Mouse (Mus musculus): ENCODE data around the gene Ctrc. TPM values are rescaled to one million over a fixed set of nuclear protein-coding genes. Genes with fewer than 3 reads are reported as not detected.

Gene Ctrc
- total and polyA plus RNA-seq, 3 experiments: not detected

DNA sequence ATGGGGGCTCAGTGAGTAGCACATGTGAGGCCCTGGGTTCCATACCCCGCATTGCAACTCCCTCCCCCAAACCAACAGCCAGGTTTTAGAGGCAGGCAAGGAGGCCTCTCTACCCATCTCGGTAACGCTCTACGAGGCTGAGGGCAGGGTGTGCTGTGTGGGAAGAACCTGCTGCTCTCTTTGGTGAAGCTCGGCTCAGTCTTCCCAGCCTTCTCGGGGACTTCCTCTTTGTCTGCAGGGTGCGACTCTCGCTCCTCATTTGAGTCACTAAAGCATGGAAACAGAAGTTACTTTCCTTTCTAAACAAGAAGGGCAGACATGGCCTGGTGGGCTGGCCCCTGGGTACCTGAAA is 79.9 kb downstream of the Ctrc start (continued):
- peak; percentile 92 for TF ChIP-seq ETS1 (conservative IDR thresholded peaks at IDR 0.05; ENCODE audit: low read depth, low read length)
- no peak for TF ChIP-seq NELFE (IDR thresholded peaks at IDR 0.05; ENCODE audit: low read depth, low read length)
- no peak for TF ChIP-seq CTCF (conservative IDR thresholded peaks at IDR 0.05 in 1 of 2, IDR thresholded peaks at IDR 0.05 in 1 of 2; ENCODE audit: low read depth in 2 of 2, low read length in 2 of 2)
- TF ChIP-seq POLR2AphosphoS2 (IDR thresholded peaks at IDR 0.05; ENCODE audit: low read depth, low read length): no peak
- TF ChIP-seq MXI1 (IDR thresholded peaks at IDR 0.05; ENCODE audit: low read depth, low read length): peak; percentile 78
- peak; percentile 91 for TF ChIP-seq TCF12 (IDR thresholded peaks at IDR 0.05; ENCODE audit: low read depth, low read length)
- TF ChIP-seq UBTF (IDR thresholded peaks at IDR 0.05; ENCODE audit: low read depth, low read length): peak; percentile 93
- TF ChIP-seq CHD2 (IDR thresholded peaks at IDR 0.05; ENCODE audit: low read length): peak; percentile 82
- TF ChIP-seq ZC3H11A (IDR thresholded peaks at IDR 0.05; ENCODE audit: low read depth, low read length): no peak
- peak; percentile 33 for TF ChIP-seq POLR2A (IDR thresholded peaks at IDR 0.05; ENCODE audit: low read depth, low read length)
- TF ChIP-seq RCOR1 (conservative IDR thresholded peaks at IDR 0.05; ENCODE audit: low read depth, low read length): peak; percentile 95; the same call in 1 of the 2 replicates
- TF ChIP-seq SIN3A (IDR thresholded peaks at IDR 0.05; ENCODE audit: low read length): no peak
- peak; percentile 87 for TF ChIP-seq MAZ (IDR thresholded peaks at IDR 0.05; ENCODE audit: low read depth, low read length)
- no peak for TF ChIP-seq ZKSCAN1 (IDR thresholded peaks at IDR 0.05; ENCODE audit: borderline replicate concordance, low read depth, low read length)
- TF ChIP-seq MAX (IDR thresholded peaks at IDR 0.05; ENCODE audit: low read length): peak; percentile 67; the same call in 1 of the 2 replicates
- TF ChIP-seq USF1 (IDR thresholded peaks at IDR 0.05; ENCODE audit: low read depth, low read length): no peak
- TF ChIP-seq JUN (IDR thresholded peaks at IDR 0.05; ENCODE audit: insufficient read depth, low read depth, low read length): peak; percentile 82
- no peak for TF ChIP-seq ZNF384 (IDR thresholded peaks at IDR 0.05; ENCODE audit: low read depth, low read length)
- no peak for TF ChIP-seq PAX5 (IDR thresholded peaks at IDR 0.05; ENCODE audit: low read length)
- no peak for TF ChIP-seq GABPA (IDR thresholded peaks at IDR 0.05; ENCODE audit: insufficient replicate concordance, low read depth, low read length)
- TF ChIP-seq MAFK (IDR thresholded peaks at IDR 0.05; ENCODE audit: insufficient replicate concordance, low read length): no peak
- peak; percentile 66; the same call in 1 of the 2 replicates for TF ChIP-seq ZMIZ1 (IDR thresholded peaks at IDR 0.05; ENCODE audit: low read depth, low read length)

GRCm38 (mm10) chr4:141765008-141765407 is 81.2 kb downstream of the Ctrc start:
- H3K36me3 ChIP-seq (replicated peaks in 1 of 2; ENCODE audit: control insufficient read depth in 1 of 2, insufficient read depth in 1 of 2, low read length in 1 of 2): peaks cover 40 to 76% of the 10 kb centered on the region in 2 experiments
- peaks cover 23 to 63% of the 10 kb centered on the region in 2 experiments for H3K4me1 ChIP-seq (ENCODE audit: control insufficient read depth in 1 of 2, insufficient read depth in 2 of 2)
- no peaks in the 10 kb centered on the region for H3K27me3 ChIP-seq (replicated peaks)
- no peak overlapping the region for H3K27ac ChIP-seq (ENCODE audit: insufficient read depth, low read depth)
- in situ Hi-C loops (cut with MboI; ENCODE audit: low pct_ligation_motif_present, low pct_unique_long_range_greater_than_20kb, low sequenced_read_pairs) (no loop called here), dilution Hi-C loops (cut with MboI; ENCODE audit: extremely low pct_ligation_motif_present, extremely low pct_unique_long_range_greater_than_20kb, low sequenced_read_pairs) (no loop called here)
- no peak overlapping the region for H3K9ac ChIP-seq (ENCODE audit: insufficient read depth, low read depth)
- H3K79me2 ChIP-seq (replicated peaks; ENCODE audit: control insufficient read depth, extremely low read depth, insufficient read depth, poor library complexity, severe bottlenecking): no peaks in the 10 kb centered on the region
- TF ChIP-seq BHLHE40 (IDR thresholded peaks at IDR 0.05; ENCODE audit: low read depth, low read length) (peak; percentile 58), ETS1 (conservative IDR thresholded peaks at IDR 0.05; ENCODE audit: low read depth, low read length) (0 out of 2 replicates have a peak, but pooled peaks have one; percentile 9), EP300 (IDR thresholded peaks at IDR 0.05; ENCODE audit: low read length) (peak; percentile 26), E2F4 (IDR thresholded peaks at IDR 0.05; ENCODE audit: insufficient replicate concordance, low read depth, low read length) (no peak), IRF4 (IDR thresholded peaks at IDR 0.05; ENCODE audit: low read depth, low read length) (peak; percentile 17; the same call in 1 of the 2 replicates), JUND (conservative IDR thresholded peaks at IDR 0.05; ENCODE audit: low read depth, low read length) (0 out of 2 replicates have a peak, but pooled peaks have one; percentile 22)
- no peak overlapping the region for H3K4me3 ChIP-seq (replicated peaks in 1 of 3; ENCODE audit: low read depth in 2 of 3, low read length in 2 of 3, poor library complexity in 1 of 3)
- H3K4me2 ChIP-seq (ENCODE audit: insufficient read depth, low read depth, poor library complexity, severe bottlenecking): no peak overlapping the region
- DNase-seq (ENCODE audit: extremely low read depth): peak; percentile 71
- no peaks in the 10 kb centered on the region for H3K9me3 ChIP-seq (replicated peaks; ENCODE audit: low read length)

Other genes starting within 250 kb of the Ctrc start
- gene Fblim1, start 240.3 kb downstream of the Ctrc start, total RNA-seq (2012; rRNA removed): 0.17 TPM in 2 replicates
- 0.07 and 0.09 TPM in 2 replicates for gene Fblim1, start 240.3 kb downstream of the Ctrc start, total RNA-seq (2014; rRNA removed)
- 0.97 and 1.2 TPM in 2 replicates for gene Fblim1, start 240.3 kb downstream of the Ctrc start, polyA plus RNA-seq (2012; ENCODE audit: insufficient read length, low read depth)
- 3.8 and 5.2 TPM in 2 replicates for gene Tmem82, start 227.7 kb downstream of the Ctrc start, total RNA-seq (2012; rRNA removed)
- 0.58 and 0.68 TPM in 2 replicates for gene Tmem82, start 227.7 kb downstream of the Ctrc start, total RNA-seq (2014; rRNA removed)
- gene Tmem82, start 227.7 kb downstream of the Ctrc start, polyA plus RNA-seq (2012; ENCODE audit: insufficient read length, low read depth): 2.7 TPM in 2 replicates
- gene Slc25a34, start 222.5 kb downstream of the Ctrc start, total RNA-seq (2012; rRNA removed): 0.63 and 0.64 TPM in 2 replicates
- 0.23 and 0.41 TPM in 2 replicates for gene Slc25a34, start 222.5 kb downstream of the Ctrc start, total RNA-seq (2014; rRNA removed)
- 1.2 and 1.7 TPM in 2 replicates for gene Slc25a34, start 222.5 kb downstream of the Ctrc start, polyA plus RNA-seq (2012; ENCODE audit: insufficient read length, low read depth)
- 12.3 and 13.7 TPM in 2 replicates for gene Plekhm2, start 181.5 kb downstream of the Ctrc start, total RNA-seq (2012; rRNA removed)
- gene Plekhm2, start 181.5 kb downstream of the Ctrc start, total RNA-seq (2014; rRNA removed): 12.4 and 12.7 TPM in 2 replicates
- 22.0 and 28.2 TPM in 2 replicates for gene Plekhm2, start 181.5 kb downstream of the Ctrc start, polyA plus RNA-seq (2012; ENCODE audit: insufficient read length, low read depth)
- gene Rsc1a1, start 160.8 kb downstream of the Ctrc start, total RNA-seq (2012; rRNA removed): 3.4 and 7.6 TPM in 2 replicates
- 11.0 and 14.0 TPM in 2 replicates for gene Rsc1a1, start 160.8 kb downstream of the Ctrc start, total RNA-seq (2014; rRNA removed)
- 0.16 and 7.0 TPM in 2 replicates for gene Rsc1a1, start 160.8 kb downstream of the Ctrc start, polyA plus RNA-seq (2012; ENCODE audit: insufficient read length, low read depth)
- gene Ddi2, start 122.9 kb downstream of the Ctrc start, total RNA-seq (2012; rRNA removed): 19.9 and 24.7 TPM in 2 replicates
- gene Ddi2, start 122.9 kb downstream of the Ctrc start, total RNA-seq (2014; rRNA removed): 18.0 and 18.4 TPM in 2 replicates
- gene Ddi2, start 122.9 kb downstream of the Ctrc start, polyA plus RNA-seq (2012; ENCODE audit: insufficient read length, low read depth): 36.2 and 37.3 TPM in 2 replicates
- gene Agmat, start 99.7 kb downstream of the Ctrc start, total RNA-seq (2012; rRNA removed): not detected in 2 replicates
- not detected in 2 replicates for gene Agmat, start 99.7 kb downstream of the Ctrc start, total RNA-seq (2014; rRNA removed)
- gene Agmat, start 99.7 kb downstream of the Ctrc start, polyA plus RNA-seq (2012; ENCODE audit: insufficient read length, low read depth): not detected in 2 replicates
- gene Dnajc16, start 55.4 kb downstream of the Ctrc start, total RNA-seq (2012; rRNA removed): 3.9 and 5.9 TPM in 2 replicates
- gene Dnajc16, start 55.4 kb downstream of the Ctrc start, total RNA-seq (2014; rRNA removed): 3.1 and 3.8 TPM in 2 replicates
- gene Dnajc16, start 55.4 kb downstream of the Ctrc start, polyA plus RNA-seq (2012; ENCODE audit: insufficient read length, low read depth): 6.7 and 7.4 TPM in 2 replicates
- 11.3 and 15.3 TPM in 2 replicates for gene Casp9, start 52.7 kb downstream of the Ctrc start, total RNA-seq (2012; rRNA removed)
- gene Casp9, start 52.7 kb downstream of the Ctrc start, total RNA-seq (2014; rRNA removed): 3.7 and 5.2 TPM in 2 replicates
- 14.5 and 15.1 TPM in 2 replicates for gene Casp9, start 52.7 kb downstream of the Ctrc start, polyA plus RNA-seq (2012; ENCODE audit: insufficient read length, low read depth)
- 1.0 and 2.6 TPM in 2 replicates for gene Cela2a, start 20.2 kb downstream of the Ctrc start, total RNA-seq (2012; rRNA removed)
- gene Cela2a, start 20.2 kb downstream of the Ctrc start, total RNA-seq (2014; rRNA removed): 0.23 and 0.30 TPM in 2 replicates
- 0.30 and 0.43 TPM in 2 replicates for gene Cela2a, start 20.2 kb downstream of the Ctrc start, polyA plus RNA-seq (2012; ENCODE audit: insufficient read length, low read depth)
- gene Efhd2, start 28.6 kb upstream of the Ctrc start, total RNA-seq (2012; rRNA removed): 43.8 and 51.5 TPM in 2 replicates
- 34.7 and 44.1 TPM in 2 replicates for gene Efhd2, start 28.6 kb upstream of the Ctrc start, total RNA-seq (2014; rRNA removed)
- 132 and 143 TPM in 2 replicates for gene Efhd2, start 28.6 kb upstream of the Ctrc start, polyA plus RNA-seq (2012; ENCODE audit: insufficient read length, low read depth)
- 3.8 and 4.8 TPM in 2 replicates for gene Fhad1, start 168.7 kb upstream of the Ctrc start, total RNA-seq (2012; rRNA removed)
- gene Fhad1, start 168.7 kb upstream of the Ctrc start, total RNA-seq (2014; rRNA removed): 5.3 and 5.5 TPM in 2 replicates
- gene Fhad1, start 168.7 kb upstream of the Ctrc start, polyA plus RNA-seq (2012; ENCODE audit: insufficient read length, low read depth): 8.6 and 10.1 TPM in 2 replicates
- gene Tmem51, start 237.9 kb upstream of the Ctrc start, total RNA-seq (2012; rRNA removed): 1.1 and 1.4 TPM in 2 replicates
- gene Tmem51, start 237.9 kb upstream of the Ctrc start, total RNA-seq (2014; rRNA removed): 6.6 and 8.0 TPM in 2 replicates
- gene Tmem51, start 237.9 kb upstream of the Ctrc start, polyA plus RNA-seq (2012; ENCODE audit: insufficient read length, low read depth): 8.0 and 8.5 TPM in 2 replicates